Mouse (Mus musculus) intestine, postnatal 0 days (tissue): ENCODE data around the gene Zmynd15. TPM values are rescaled to one million over a fixed set of nuclear protein-coding genes. Genes with fewer than 3 reads are reported as not detected.

ENCODE experiments used
- ATAC-seq: fragments of 200-750 bp; cut with Nextera tagmentation; 2 replicates; pipeline ENCODE4 v1.8.0; 2017; ENCODE audit warnings: mild to moderate bottlenecking, moderate TSS enrichment, moderate library complexity
- H3K27ac ChIP-seq: fragments of 300-500 bp; sonication (generic); 2 replicates; pipeline ENCODE4 v1.5.1; 2014; ENCODE audit warnings: mild to moderate bottlenecking, low read depth, low read length, moderate library complexity
- H3K27me3 ChIP-seq: fragments of 300-500 bp; sonication (generic); replicated peaks from 2 replicates; pipeline ENCODE4 v1.6.1; 2014; ENCODE audit warnings: low read length, mixed read lengths; ENCODE audit not compliant: control insufficient read depth, insufficient read depth
- H3K36me3 ChIP-seq: fragments of 300-500 bp; sonication (generic); 2 replicates; pipeline ENCODE4 v1.6.1; 2014; ENCODE audit warnings: mild to moderate bottlenecking, moderate library complexity; ENCODE audit not compliant: control insufficient read depth, insufficient read depth
- H3K4me1 ChIP-seq: fragments of 300-500 bp; sonication (generic); replicated peaks from 2 replicates; pipeline ENCODE4 v1.6.1; 2014; ENCODE audit warnings: antibody characterized with exemption, low read length, mixed read lengths; ENCODE audit not compliant: control insufficient read depth, insufficient read depth
- H3K4me2 ChIP-seq: fragments of 300-500 bp; sonication (generic); replicated peaks from 2 replicates; pipeline ENCODE4 v1.6.1; 2014; ENCODE audit warnings: low read depth, mild to moderate bottlenecking, moderate library complexity
- H3K4me3 ChIP-seq: fragments of 300-500 bp; sonication (generic); 2 replicates; pipeline ENCODE4 v1.5.1; 2014; ENCODE audit warnings: low read depth, low read length
- H3K9ac ChIP-seq: fragments of 300-500 bp; sonication (generic); 2 replicates; pipeline ENCODE4 v1.6.1; 2014; ENCODE audit warnings: mild to moderate bottlenecking, low read depth, low read length
- H3K9me3 ChIP-seq: fragments of 300-500 bp; sonication (generic); 2 replicates; pipeline ENCODE4 v1.6.1; 2016; ENCODE audit warnings: mixed run types; ENCODE audit not compliant: control insufficient read depth
- CTCF ChIP-seq: sonication (generic); IDR thresholded peaks from 2 replicates; pipeline ENCODE4 v1.5.1; 2016; ENCODE audit warnings: low read depth, mild to moderate bottlenecking, control low read depth, antibody characterized with exemption, moderate library complexity
- whole genome bisulfite sequencing: fragments of 180-500 bp; shearing (Covaris S2); extraction: QIAGEN DNeasy Blood & Tissue Kit; methylation state at CpG from one replicate; pipeline ENCODE4 v1.1.7; 2014; 5-methylcytosine and 5-hydroxymethylcytosine counted together
- polyA plus RNA-seq: library from polyadenylated mRNA; unstranded; fragments of >200 nt; fragmentation: Nextera tagmentation; extraction: Ambion mirVana; gene quantifications from 2 replicates; pipeline ENCODE4 v1.2.1, GENCODE M21; 2015

The Zmynd15 gene
- polyA plus RNA-seq, 1 experiment from 2014 or later: 1.5 TPM

DNA sequence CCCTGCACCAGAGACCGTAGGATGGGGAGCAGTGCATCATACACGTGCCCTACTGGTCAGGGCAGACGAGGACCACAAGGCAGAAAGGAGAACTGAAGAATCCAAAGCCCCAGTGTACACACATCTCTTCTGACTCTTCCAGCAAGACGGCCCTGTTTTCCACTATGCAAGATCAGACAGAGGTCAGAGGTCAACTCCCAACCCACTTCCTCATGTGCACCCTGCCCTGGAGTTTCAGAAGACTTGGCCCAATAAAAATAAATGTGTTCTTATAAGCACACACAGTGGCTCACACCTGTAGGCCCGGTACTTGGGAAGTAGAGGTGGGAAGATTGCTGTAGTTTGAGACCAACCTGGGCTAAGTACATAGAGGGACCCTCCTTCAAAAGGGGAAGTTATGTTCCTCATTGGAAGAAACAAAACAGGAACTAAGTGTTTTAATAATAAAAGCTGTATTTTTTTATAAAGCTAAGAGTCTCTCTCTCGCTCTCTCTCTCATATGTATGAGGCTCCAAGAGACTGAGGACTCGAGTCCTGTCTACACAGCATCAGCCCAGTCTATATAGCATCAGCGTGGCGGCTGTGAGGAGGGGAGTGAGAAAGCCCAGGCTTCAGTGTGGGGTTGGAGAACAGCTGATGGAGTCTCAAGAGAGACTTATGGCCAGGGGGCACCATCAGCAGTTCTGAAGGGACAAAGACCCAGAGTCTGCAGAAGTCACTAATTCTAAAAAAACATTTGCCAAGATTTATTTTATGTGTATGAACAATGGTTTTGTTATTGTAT lies 5.8 kb upstream of the Zmynd15 start:
- H3K36me3 ChIP-seq: peaks cover 8% of the 10 kb centered on the region
- no peak overlapping the region for H3K9ac ChIP-seq
- no peak for TF ChIP-seq CTCF
- no peaks in the 10 kb centered on the region for H3K27me3 ChIP-seq
- H3K4me3 ChIP-seq: no peak overlapping the region
- H3K4me2 ChIP-seq: peak overlapping the region; percentile 76
- no peaks in the 10 kb centered on the region for H3K4me1 ChIP-seq
- no peaks in the 10 kb centered on the region for H3K9me3 ChIP-seq
- WGBS: 76% methylated on average over 9 of the region's 9 CpGs
- H3K27ac ChIP-seq: no peak overlapping the region
- ATAC-seq: no peak

DNA sequence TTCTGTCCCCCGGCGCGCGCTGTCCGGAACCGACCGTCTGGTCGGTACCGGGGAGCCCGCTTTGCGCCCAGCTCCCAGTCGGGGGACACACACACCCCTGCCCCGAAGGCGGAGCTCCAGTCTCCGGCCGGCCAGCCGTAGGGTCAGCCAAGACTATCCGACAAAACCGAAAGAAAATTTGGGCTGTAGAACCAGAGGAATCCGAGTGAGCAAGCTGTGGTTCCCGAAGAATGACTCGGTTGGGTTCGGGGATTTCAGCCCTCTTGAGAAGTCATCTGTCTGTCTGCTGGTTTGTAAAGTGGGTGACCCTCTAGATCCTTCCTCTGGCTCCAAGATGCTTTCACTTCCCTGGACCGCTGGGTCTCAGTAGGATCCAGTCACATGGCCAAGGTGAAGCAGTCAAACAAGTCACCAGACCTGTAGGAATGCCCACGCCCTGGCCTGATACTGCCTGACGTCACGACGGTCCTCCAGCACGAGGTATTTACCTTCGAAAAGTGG lies 418 bp downstream of the Zmynd15 start, which contains the start of gene Cxcl16:
Gene Cxcl16 (minus strand): TSS at position 384 of the 501 bp plus-strand sequence.
- 1% methylated on average over 30 of the region's 30 CpGs for WGBS
- peak; percentile 75 for ATAC-seq
- Histone ChIP-seq H3K9me3 (no peaks in the 10 kb centered on the region), H3K9ac (peak within 1 kb of the TSS; percentile 62), H3K4me1 (no peaks in the 10 kb centered on the region), H3K27ac (peak within 1 kb of the TSS; percentile 65), H3K36me3 (peaks cover 8% of the 10 kb centered on the region), H3K4me3 (peak within 1 kb of the TSS; percentile 62), H3K4me2 (peak within 1 kb of the TSS; percentile 98), H3K27me3 (0 out of 2 replicates have a peak, but pooled peaks cover 6% of the 10 kb centered on the region)
- no peak for TF ChIP-seq CTCF

DNA sequence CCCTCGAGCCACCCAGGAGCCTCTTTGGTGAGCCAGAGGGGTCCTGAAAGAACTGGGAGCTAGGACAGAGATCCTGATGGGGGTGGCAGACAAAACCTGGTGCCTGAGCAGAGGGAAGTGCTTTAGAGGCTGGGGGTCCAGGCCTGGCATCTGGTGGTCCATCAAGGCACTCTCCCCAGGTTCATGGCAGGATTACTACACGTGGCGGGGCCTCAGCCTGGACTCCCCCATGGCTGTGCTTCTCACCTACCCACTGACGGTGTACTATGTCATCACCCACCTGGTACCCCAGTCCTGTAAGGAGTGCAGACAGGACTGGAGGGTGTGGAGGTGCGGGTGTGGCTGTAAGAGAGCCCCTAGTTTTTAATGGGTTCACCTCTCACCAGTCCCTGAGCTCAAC lies 4.7 kb downstream of the Zmynd15 start:
- H3K27me3 ChIP-seq: peaks cover 14% of the 10 kb centered on the region; the same call in 1 of the 2 replicates

DNA sequence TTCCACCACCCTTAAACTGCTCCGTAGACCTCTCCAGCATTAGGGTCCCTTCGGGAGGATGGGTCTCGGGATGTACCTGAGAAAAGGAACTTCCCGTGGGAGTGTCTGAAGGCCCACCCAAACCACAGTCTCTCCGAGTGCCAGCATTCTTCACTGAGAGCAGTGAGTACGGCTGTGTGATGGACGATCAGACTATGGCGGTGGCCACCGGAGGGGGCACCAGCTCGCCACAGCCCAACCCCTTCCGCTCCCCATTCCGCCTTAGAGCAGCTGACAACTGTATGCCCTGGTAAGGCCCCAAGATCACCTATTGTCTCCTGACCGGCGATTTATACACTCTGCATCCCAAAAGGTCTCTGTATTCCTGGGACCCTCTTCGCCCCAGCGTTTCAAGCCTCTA lies 6.0 kb downstream of the Zmynd15 start:
- Histone ChIP-seq H3K4me1 (no peaks in the 10 kb centered on the region), H3K27me3 (peaks cover 14% of the 10 kb centered on the region; the same call in 1 of the 2 replicates), H3K9ac (no peak overlapping the region), H3K9me3 (no peaks in the 10 kb centered on the region), H3K4me3 (no peak overlapping the region), H3K36me3 (no peaks in the 10 kb centered on the region), H3K27ac (no peak overlapping the region), H3K4me2 (no peak overlapping the region)
- TF ChIP-seq CTCF: peak; percentile 30
- no peak for ATAC-seq
- WGBS: 52% methylated on average over 16 of the region's 16 CpGs

More for the DNA sequence above, 4.7 kb downstream of the Zmynd15 start:
- Histone ChIP-seq H3K27ac (no peak overlapping the region), H3K4me2 (no peak overlapping the region), H3K9ac (no peak overlapping the region), H3K4me1 (no peaks in the 10 kb centered on the region), H3K36me3 (no peaks in the 10 kb centered on the region), H3K4me3 (no peak overlapping the region), H3K9me3 (no peaks in the 10 kb centered on the region)
- TF ChIP-seq CTCF: no peak
- no peak for ATAC-seq
- 83% methylated on average over 5 of the region's 5 CpGs for WGBS

DNA sequence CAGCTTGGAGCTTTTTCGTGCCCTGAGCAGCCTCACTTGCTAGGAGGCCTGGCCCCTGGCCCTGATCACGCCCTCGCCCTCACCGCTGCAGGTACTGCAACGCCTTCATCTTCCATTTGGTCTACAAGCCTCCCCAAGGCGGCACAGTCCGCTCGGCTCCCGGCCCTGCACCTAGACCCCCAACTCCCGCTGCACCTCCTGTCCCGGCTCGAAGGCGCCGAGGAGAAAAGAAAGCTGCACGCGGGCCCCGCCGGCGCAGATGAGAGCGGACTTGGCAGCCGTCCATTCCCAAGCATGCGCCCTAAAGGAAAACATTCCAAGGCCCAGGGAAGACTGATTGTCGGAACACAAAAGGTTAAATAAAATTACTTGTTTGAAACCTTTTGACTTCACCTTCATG lies 6.6 kb downstream of the Zmynd15 start:
- H3K9me3 ChIP-seq: no peaks in the 10 kb centered on the region
- WGBS: 16% methylated on average over 23 of the region's 23 CpGs
- no peak overlapping the region for H3K9ac ChIP-seq
- H3K27me3 ChIP-seq: peaks cover 14% of the 10 kb centered on the region; the same call in 1 of the 2 replicates
- H3K4me1 ChIP-seq: no peaks in the 10 kb centered on the region
- H3K36me3 ChIP-seq: no peaks in the 10 kb centered on the region
- TF ChIP-seq CTCF: no peak
- H3K4me2 ChIP-seq: peak overlapping the region; percentile 65
- ATAC-seq: no peak
- H3K27ac ChIP-seq: no peak overlapping the region
- peak overlapping the region; percentile 19; the same call in 1 of the 2 replicates for H3K4me3 ChIP-seq

DNA sequence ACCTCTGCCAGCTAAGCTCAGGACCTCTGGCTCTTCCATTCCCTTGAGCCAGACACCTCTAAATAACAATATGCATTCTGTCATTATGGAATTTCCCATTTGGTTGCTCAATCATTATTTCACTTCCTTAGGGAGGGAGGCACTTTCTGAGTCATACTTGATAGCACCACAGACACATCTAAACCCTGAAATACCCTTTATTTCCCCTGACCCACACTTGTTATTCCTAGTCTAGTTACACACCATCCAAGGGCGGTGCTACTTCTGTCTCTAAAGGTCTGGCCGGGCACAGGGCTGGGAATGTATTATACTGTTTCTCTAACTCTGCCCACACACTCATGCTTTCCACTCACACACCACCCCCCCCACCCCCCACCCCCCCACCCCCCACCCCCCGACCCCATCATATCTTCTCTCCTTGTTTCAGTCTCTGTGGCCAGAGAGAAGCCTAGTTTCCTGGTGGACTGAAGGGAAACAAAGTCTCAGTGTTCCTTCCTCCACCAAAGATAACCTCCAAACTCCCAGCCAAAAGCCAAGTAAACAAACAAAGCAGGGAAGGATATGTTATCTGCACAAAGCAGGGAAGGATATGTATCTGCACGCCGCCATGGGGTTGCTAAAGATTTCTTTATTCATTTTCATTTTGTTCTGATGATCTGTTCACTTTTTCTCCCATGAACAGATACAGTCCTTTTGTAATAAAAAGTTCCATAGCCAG lies 8.8 kb downstream of the Zmynd15 start:
- no peaks in the 10 kb centered on the region for H3K36me3 ChIP-seq
- H3K27me3 ChIP-seq: peaks cover 8% of the 10 kb centered on the region; the same call in 1 of the 2 replicates
- no peak overlapping the region for H3K4me2 ChIP-seq
- 0 out of 2 replicates have a peak, but pooled peaks cover 4% of the 10 kb centered on the region for H3K4me1 ChIP-seq
- H3K27ac ChIP-seq: no peak overlapping the region; the same call in 1 of the 2 replicates
- H3K4me3 ChIP-seq: no peak overlapping the region
- no peaks in the 10 kb centered on the region for H3K9me3 ChIP-seq
- H3K9ac ChIP-seq: no peak overlapping the region
- 63% methylated on average over 5 of the region's 5 CpGs for WGBS
- no peak for TF ChIP-seq CTCF
- ATAC-seq: no peak
